Mouse (Mus musculus) G1E (cell line): ENCODE results near the gene Sgcd. TPM values are rescaled to one million over a fixed set of nuclear protein-coding genes. Genes with fewer than 3 reads are reported as not detected.

ENCODE experiments used
- ATAC-seq: 2 replicates; pipeline ENCODE4 v1.8.0; 2016; ENCODE audit warnings: mild to moderate bottlenecking; ENCODE audit not compliant: insufficient number of reproducible peaks, poor library complexity, low FRiP score, severe bottlenecking; ENCODE audit errors: extremely low read depth
- DNase-seq: peaks from one replicate; pipeline ENCODE4 v3.0.0; 2012; ENCODE audit warnings: low spot score
- H3K27me3 ChIP-seq: 2 replicates; pipeline ENCODE4 v1.6.1; 2012; ENCODE audit warnings: mild to moderate bottlenecking, low read length, inconsistent platforms; ENCODE audit not compliant: insufficient read depth
- H3K36me3 ChIP-seq: replicated peaks from 2 replicates; pipeline ENCODE3; 2012; ENCODE audit warnings: mild to moderate bottlenecking, inconsistent platforms
- H3K4me1 ChIP-seq: 2 replicates; pipeline ENCODE4 v1.6.1; 2012; ENCODE audit warnings: low read depth, low read length, inconsistent platforms, mixed read lengths; ENCODE audit not compliant: insufficient read depth
- H3K4me3 ChIP-seq: 2 replicates; pipeline ENCODE4 v1.5.1; 2012; ENCODE audit warnings: low read depth, mild to moderate bottlenecking, inconsistent platforms, low read length, moderate library complexity, mixed read lengths
- H3K9me3 ChIP-seq: replicated peaks from 2 replicates; pipeline ENCODE4 v1.6.1; 2012; ENCODE audit warnings: inconsistent platforms
- CTCF ChIP-seq: IDR thresholded peaks from 2 replicates; pipeline ENCODE4 v1.5.1; 2012; ENCODE audit warnings: low read depth, low read length, inconsistent platforms, mixed read lengths
- GATA1 ChIP-seq: IDR thresholded peaks from 2 replicates; pipeline ENCODE4 v1.6.1; 2012; ENCODE audit warnings: borderline replicate concordance, low read length, inconsistent platforms, mixed read lengths
- GATA2 ChIP-seq: IDR thresholded peaks from 2 replicates; pipeline ENCODE4 v1.6.1; 2012; ENCODE audit warnings: low read depth, low read length, inconsistent platforms, borderline replicate concordance
- POLR2AphosphoS5 ChIP-seq: IDR thresholded peaks from 2 replicates; pipeline ENCODE4 v1.6.1; 2012; ENCODE audit warnings: low read depth, low read length, inconsistent platforms; ENCODE audit not compliant: insufficient replicate concordance
- TAL1 ChIP-seq: conservative IDR thresholded peaks from 2 replicates; pipeline ENCODE4 v1.6.1; 2012; ENCODE audit warnings: low read depth, low read length, inconsistent platforms, mixed read lengths
- polyA plus RNA-seq: library from polyadenylated mRNA; stranded (reverse); fragments of >175 nt; gene quantifications from 2 replicates; pipeline ENCODE4 v1.2.3, GENCODE M21; 2012
- total RNA-seq, 2 experiments: library from RNA; stranded (forward) in 1 of 2; stranded (reverse) in 1 of 2; fragments of 200-1000 nt in 1 of 2; fragments of >200 nt in 1 of 2; fragmentation: Nextera tagmentation in 1 of 2; gene quantifications; 2 replicates each; pipeline ENCODE4 v1.2.3; 2014 to 2017

Gene Sgcd
- total and polyA plus RNA-seq, 3 experiments: 0.05 TPM; not detected in 2

GRCm38 (mm10) chr11:47014278-47014677 is 974.5 kb downstream of the Sgcd start:
- H3K36me3 ChIP-seq: no peaks in the 10 kb centered on the region
- H3K9me3 ChIP-seq: no peaks in the 10 kb centered on the region
- H3K27me3 ChIP-seq: no peaks in the 10 kb centered on the region
- DNase-seq (no peak), ATAC-seq (no peak)
- no peak overlapping the region for H3K4me3 ChIP-seq
- no peaks in the 10 kb centered on the region for H3K4me1 ChIP-seq
- TF ChIP-seq POLR2AphosphoS5 (no peak), CTCF (no peak), GATA2 (no peak), TAL1 (no peak), GATA1 (no peak)

DNA sequence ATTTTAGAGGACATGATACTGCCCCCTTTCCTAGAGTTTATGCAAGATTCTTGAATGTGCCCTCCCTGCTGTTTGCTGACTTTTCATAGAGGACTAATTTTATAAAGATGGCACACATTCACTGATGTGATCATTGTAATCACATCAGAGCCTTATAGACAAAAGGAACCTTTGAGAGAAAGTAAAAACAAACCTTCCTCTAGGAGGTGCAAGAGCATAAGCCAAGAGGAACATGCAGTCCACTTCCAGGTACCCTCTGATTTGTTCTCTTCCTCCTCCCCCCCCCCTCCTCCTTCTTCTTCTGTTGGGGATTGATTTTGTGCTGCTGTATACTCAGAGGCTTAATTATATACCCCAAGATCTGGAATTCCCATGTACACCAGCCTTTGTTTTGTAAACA is 978.6 kb downstream of the Sgcd start:
- ATAC-seq (no peak), DNase-seq (no peak)
- H3K4me3 ChIP-seq: no peak overlapping the region
- TF ChIP-seq CTCF (no peak), TAL1 (no peak), GATA1 (no peak), GATA2 (no peak), POLR2AphosphoS5 (no peak)
- H3K36me3 ChIP-seq: no peaks in the 10 kb centered on the region
- H3K27me3 ChIP-seq: no peaks in the 10 kb centered on the region
- no peaks in the 10 kb centered on the region for H3K9me3 ChIP-seq
- no peaks in the 10 kb centered on the region for H3K4me1 ChIP-seq

- DNase-seq (no peak), ATAC-seq (no peak)
- no peaks in the 10 kb centered on the region for H3K36me3 ChIP-seq
- no peaks in the 10 kb centered on the region for H3K9me3 ChIP-seq
- H3K4me3 ChIP-seq: no peak overlapping the region
- TF ChIP-seq GATA1 (no peak), GATA2 (no peak), CTCF (no peak), TAL1 (no peak), POLR2AphosphoS5 (no peak)
- no peaks in the 10 kb centered on the region for H3K27me3 ChIP-seq
- no peaks in the 10 kb centered on the region for H3K4me1 ChIP-seq
These were observed 983.4 kb downstream of the Sgcd start for GRCm38 (mm10) chr11:47005301-47005875.

DNA sequence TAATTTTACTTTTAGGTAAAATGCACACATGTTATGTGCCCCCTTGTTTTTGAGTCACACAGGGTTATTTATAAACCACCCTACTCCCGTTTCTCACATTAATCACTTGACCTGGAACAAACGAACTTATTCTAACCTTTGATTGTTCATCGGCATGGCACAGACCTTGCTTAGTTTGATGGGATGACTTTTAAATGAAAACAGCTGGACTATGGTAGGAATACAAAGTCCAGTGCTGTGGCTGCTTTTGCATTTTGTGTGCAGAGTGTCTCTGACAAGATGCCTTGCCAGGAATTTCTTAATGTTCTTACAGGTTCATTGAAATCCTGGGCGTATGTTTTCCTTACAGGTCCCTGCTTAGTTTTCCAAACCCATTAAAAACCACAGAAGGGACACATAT is 1049.5 kb downstream of the Sgcd start:
- no peaks in the 10 kb centered on the region for H3K27me3 ChIP-seq
- TF ChIP-seq GATA2: no peak
- no peak for TF ChIP-seq POLR2AphosphoS5
- TF ChIP-seq CTCF: no peak
- H3K9me3 ChIP-seq: no peaks in the 10 kb centered on the region
- H3K4me3 ChIP-seq: no peak overlapping the region
- no peaks in the 10 kb centered on the region for H3K4me1 ChIP-seq
- ATAC-seq (no peak), DNase-seq (no peak)
- H3K36me3 ChIP-seq: no peaks in the 10 kb centered on the region

DNA sequence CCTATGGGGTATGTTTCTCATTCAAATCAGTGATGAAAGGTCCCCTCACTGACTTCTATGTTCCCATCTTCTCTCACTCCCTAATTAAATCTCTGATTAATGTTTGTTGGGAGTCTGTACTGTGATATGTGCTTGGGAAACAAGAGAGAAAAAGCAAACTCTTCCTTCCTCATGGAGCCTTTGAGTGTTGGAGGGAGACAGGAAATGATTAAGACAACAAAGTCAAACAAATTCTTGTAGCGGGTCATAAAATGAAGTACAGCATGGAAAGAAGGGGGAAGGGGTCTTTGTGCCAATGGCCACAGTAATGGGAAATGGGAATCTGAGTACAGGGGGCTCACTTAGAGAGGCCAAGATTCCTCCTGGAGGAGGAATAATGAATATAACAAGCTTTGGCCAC is 1063.8 kb downstream of the Sgcd start:
- no peaks in the 10 kb centered on the region for H3K9me3 ChIP-seq
- H3K4me3 ChIP-seq: no peak overlapping the region
- no peak for TF ChIP-seq GATA1
- no peaks in the 10 kb centered on the region for H3K4me1 ChIP-seq
- no peaks in the 10 kb centered on the region for H3K27me3 ChIP-seq
- DNase-seq: no peak
- ATAC-seq: no peak
- no peaks in the 10 kb centered on the region for H3K36me3 ChIP-seq

DNA sequence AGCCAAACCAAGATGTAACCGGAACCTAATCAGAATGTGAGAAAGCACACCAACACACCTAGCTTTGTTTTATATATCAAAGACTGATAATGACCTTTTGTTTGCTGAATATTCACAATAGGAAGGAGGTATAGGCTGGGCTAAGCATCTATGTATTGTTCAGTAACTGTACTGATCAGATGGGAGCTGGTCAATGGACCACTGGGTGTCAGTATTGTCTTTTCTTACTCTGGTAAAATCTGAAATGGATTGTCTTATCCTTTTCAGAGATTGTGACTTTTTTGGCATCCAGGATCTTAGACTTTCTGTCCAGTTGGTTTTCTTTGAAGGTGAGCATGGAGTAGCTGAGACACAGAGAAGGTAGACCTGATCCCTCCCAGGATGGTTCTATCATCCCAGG is 1068.5 kb downstream of the Sgcd start:
- DNase-seq (no peak), ATAC-seq (no peak)
- no peaks in the 10 kb centered on the region for H3K9me3 ChIP-seq
- H3K27me3 ChIP-seq: no peaks in the 10 kb centered on the region
- no peak for TF ChIP-seq TAL1
- TF ChIP-seq CTCF: no peak
- TF ChIP-seq POLR2AphosphoS5: no peak
- TF ChIP-seq GATA1: no peak
- no peak for TF ChIP-seq GATA2
- H3K4me1 ChIP-seq: no peaks in the 10 kb centered on the region
- no peak overlapping the region for H3K4me3 ChIP-seq
- H3K36me3 ChIP-seq: no peaks in the 10 kb centered on the region

GRCm38 (mm10) chr11:46912656-46913237 is 1076.0 kb downstream of the Sgcd start:
- H3K9me3 ChIP-seq: no peaks in the 10 kb centered on the region
- DNase-seq (no peak), ATAC-seq (no peak)
- no peaks in the 10 kb centered on the region for H3K4me1 ChIP-seq
- TF ChIP-seq GATA1 (no peak), GATA2 (no peak), TAL1 (no peak), CTCF (no peak), POLR2AphosphoS5 (no peak)
- H3K36me3 ChIP-seq: no peaks in the 10 kb centered on the region
- H3K27me3 ChIP-seq: no peaks in the 10 kb centered on the region
- H3K4me3 ChIP-seq: no peak overlapping the region
